Mouse (Mus musculus) adrenal gland (tissue): ENCODE measurements around the gene Dcpp2.
"Not testable (repeated sequence)": the region's sequence is repeated elsewhere in the genome, so short reads cannot be mapped to it uniquely, and the experiment has no call there.

Source experiments
- intact Hi-C: fragments of 180-260 bp; cut with DNase I; formaldehyde crosslinking; loops from one replicate; pipeline ENCODE4 v1.15.1; 2025
- long read RNA-seq, 2 experiments: library from polyadenylated mRNA; unstranded; transcript quantifications; one replicate each; pipeline ENCODE4 v2.0.0; 2020; ENCODE audit warnings: borderline replicate concordance in 1 of 2; ENCODE audit not compliant: insufficient replicate concordance in 1 of 2

Gene Dcpp2
- long read RNA-seq, experiment 1: 0 reads
- long read RNA-seq, experiment 2: 0 reads

DNA sequence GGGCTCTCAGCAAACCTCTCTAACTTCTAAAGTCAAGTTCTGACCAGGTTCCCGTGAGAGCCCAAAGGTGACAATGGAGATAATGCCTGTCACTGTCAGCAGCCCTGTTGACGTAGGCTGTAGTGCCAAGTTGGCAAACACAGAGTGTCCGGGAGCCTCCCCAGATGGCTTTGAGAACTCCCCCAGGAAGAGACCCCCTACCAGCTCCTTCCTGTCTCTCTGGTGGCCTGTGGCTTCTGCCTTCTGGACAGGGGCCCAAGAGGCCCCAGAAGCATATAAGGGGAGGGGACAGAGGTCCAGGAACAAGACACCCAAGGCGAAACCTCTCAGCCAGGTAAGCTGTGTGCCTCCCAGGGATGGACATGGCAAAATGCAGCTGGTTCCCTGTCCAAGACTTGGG, at the start of gene Dcpp2, which contains the start of gene Dcpp1:
TSS of gene Dcpp2 (plus strand) at position 305 of the 400 bp plus-strand sequence.
TSS of gene Dcpp1 (plus strand) at position 301 of the 400 bp plus-strand sequence.
- intact Hi-C loops: not testable (repeated sequence)

DNA sequence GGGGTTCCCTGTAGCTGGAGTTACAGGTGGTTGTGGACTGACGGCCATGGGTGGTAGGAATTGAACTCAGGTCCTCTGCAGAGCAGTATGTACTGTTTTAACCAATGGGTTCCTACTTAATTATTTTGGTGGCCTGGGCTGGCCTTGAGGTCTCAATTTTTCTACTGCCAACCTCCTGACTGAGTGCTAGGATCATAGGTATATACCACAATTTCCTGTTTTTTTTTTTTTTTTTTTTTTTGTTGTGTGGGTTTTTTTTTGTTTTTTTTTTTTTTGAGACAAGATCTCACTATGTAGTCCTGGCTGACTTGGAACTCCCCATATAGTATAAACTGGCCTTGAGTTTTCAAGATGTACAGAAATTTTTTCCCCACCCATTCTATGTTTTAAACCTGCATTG, 49.5 kb upstream of the Dcpp2 start:
- intact Hi-C loops: no loop called here

DNA sequence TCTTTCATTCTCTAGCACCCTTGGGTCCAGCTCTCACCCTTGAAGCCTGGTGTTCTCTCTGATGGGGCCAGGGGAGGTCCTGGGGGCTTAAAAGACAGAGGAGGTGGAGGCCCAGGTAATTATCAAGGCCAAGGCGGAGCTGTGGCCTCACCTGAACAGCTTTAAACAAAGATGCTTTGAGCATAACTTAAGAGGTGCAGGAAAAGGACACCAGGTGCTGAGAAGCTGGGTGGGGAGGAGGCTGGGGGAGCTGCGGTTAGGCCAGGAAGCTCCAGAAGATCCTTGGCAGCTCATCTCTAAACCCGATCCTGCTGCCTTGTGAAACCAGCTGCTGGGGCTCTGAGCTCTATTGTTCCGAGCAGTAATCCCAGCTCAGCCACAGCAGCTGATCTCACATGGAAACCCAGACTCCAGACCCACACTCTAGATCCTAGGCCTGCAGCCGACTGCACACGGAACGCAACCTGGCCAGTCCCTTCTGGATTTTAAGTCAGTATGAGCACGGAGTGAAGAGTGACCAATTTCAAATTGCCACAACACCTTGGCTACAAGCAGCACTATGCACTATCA, 44.6 kb upstream of the Dcpp2 start, which contains the start of gene Prss33:
TSS of gene Prss33 (minus strand) at position 51 of the 570 bp plus-strand sequence.
- intact Hi-C loops: no loop called here

DNA sequence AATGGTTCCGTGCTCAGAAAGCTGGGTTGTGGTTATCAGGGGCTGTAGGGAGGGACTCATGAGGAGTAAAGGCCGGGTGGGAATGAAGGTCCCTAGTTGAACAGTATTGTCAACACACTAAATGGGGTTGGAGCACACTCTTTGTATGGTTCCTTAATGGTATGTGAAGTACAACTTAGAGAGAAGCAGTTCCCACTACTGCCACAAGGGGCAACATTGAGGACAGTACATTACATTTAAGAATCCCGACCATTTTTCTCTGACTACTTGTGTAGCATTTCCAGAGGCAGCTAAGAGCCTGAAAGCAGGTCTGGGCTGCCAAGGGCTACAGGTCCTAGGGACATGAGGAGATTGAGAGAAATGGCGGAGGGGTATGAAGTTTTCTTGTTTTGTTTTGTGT, 39.5 kb upstream of the Dcpp2 start:
- intact Hi-C loops: loop anchor here (5.0 kb wide), 1 partner anchor 69 kb away; the partner anchor contains the start of gene Flywch1

DNA sequence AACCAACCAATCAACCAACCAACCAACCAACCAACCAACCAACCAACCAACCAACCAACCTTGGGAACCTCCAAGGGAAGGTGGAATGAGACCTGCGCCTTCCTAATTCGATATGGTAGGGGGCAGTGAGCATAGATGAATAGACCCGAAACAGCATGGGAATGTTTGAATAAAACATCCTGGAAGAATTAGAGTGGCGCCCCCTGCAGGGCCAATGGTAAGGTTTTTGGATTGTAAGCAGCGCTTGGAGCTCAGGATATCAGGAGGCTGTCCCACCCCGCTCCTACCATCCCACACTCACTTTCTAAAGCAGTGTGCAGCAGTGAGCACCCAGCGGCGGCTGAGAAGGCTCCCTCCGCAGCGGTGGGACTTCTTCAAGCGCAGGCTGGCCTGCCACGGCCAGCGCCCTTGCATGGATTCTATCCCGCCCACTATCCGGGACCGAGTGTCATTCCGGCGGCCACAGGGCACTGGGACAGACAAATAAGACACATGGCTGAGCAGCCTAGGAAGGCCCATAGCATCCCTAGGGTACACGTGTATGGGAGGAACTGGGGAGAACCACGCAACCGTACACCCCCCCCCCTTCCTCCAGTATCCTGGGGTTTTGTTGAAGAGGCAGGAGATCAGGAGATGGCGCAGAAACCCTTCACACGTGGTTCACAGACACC, 37.4 kb upstream of the Dcpp2 start:
- intact Hi-C loops: loop anchor here (5.0 kb wide), 1 partner anchor 71 kb away; the partner anchor contains the start of gene Flywch1

DNA sequence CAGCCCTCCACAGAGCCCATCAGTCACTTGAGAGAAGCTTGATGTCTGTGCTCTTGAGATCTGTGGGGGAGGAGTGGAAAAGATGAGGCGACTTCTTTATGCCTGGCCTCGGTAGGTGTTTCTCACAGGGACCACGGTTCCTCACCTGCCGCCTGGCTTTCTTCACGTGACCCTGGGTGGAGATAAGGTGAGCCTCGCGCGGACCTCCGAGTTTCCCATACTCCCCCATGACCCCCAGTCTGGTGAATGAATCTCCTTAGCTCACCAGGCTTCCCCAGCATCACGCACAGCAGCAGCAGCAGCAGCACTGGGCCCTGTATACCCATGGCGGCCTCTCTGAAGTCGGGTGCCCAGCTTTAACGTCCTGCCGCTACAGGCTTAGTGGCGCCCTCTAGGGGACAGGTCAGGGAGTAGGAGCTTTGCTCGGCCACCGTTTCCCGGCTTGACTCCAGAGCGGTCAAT, 36.8 kb upstream of the Dcpp2 start, which contains the start of the genes Prss32 and Prss41:
TSS of gene Prss32 (plus strand) at position 44 of the 462 bp plus-strand sequence.
TSS of gene Prss41 (minus strand) at position 361 of the 462 bp plus-strand sequence.
- intact Hi-C loops: loop anchor here (5.0 kb wide), 1 partner anchor 72 kb away; the partner anchor contains the start of gene Flywch1

DNA sequence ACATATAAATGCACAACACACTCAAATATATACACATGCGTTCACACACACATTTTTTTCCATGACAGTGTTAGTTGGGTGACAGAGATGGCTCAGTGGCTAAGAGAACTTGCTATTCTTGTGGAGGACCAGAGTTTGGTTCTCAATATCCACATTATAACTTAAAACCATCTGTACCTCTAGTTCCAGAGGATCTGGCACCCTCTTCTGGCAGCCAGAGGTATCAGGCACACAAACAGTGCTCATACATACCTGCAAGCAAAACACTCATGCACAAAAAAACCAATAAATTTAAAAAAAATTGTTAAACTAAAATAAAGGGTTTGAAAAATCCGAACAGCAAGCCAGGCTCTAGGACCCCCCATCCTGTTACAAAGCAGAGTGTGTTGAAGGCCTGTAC, 30.7 kb upstream of the Dcpp2 start:
- intact Hi-C loops: no loop called here

DNA sequence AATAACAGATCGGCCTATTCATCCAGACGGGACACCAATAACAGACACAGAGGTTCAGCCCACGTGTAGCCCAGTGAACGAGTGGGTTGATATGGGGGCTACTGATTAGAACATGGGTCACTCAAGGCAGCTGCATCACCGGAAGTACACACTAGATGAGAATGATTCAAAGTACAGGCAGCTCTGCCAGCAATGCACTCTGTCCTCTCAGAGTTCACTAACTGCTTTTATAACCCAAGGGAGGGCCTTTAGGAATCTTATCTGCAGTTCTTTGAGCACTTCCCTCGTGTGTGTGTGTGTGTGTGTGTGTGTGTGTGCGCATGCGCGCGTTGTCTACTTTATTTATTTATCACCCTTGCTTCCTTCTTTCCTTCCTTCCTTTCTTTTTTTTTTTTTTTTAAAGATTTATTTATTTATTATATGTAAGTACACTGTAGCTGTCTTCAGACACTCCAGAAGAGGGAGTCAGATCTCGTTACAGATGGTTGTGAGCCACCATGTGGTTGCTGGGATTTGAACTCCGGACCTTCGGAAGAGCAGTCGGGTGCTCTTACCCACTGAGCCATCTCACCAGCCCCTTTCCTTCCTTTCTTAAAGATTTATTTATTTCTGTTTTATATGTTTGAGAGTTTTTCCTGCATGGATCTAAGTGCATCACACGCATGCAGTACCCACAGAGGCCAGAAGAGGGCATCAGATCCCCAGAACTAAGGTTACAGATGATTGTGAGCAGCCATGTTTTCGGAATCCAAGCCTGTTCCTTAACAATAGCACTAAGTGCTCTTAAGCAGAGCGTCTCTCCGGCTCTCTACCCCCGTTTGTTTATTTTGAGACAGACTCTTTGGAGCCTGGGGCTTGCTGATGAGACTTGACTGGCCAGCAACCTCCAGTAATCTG, 29.6 kb upstream of the Dcpp2 start:
- intact Hi-C loops: no loop called here

GRCm38 (mm10) chr17:23853292-23853691, 27.4 kb upstream of the Dcpp2 start:
- intact Hi-C loops: loop anchor here (2.0 kb wide), 1 partner anchor 108 kb away; no protein-coding TSS in a partner anchor

- intact Hi-C loops: no loop called here
Measured at GRCm38 (mm10) chr17:23854229-23854765, 26.4 kb upstream of the Dcpp2 start.

GRCm38 (mm10) chr17:23857193-23857592, 23.5 kb upstream of the Dcpp2 start:
- intact Hi-C loops: no loop called here

- intact Hi-C loops: no loop called here
Measured at GRCm38 (mm10) chr17:23857913-23858312, 22.8 kb upstream of the Dcpp2 start.

DNA sequence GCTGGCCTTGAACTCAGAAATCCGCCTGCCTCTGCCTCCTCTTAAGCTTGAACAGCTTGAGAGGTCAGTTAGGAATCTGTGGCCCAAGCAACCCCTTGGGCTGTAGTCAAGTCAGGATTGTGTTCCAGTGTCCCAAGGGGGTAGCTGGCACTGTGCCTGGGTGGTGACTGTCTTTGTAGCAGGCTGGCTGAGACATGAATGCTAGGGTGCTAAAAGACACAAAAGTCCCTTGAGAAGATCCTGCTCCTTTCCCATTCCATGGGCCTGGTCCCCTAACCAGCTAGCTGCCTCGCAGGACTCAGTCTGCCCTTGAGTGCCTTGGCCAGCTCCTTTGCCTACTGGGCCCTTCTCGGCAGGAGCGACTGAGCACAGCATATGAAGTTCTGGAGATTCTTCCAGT, 17.8 kb upstream of the Dcpp2 start:
- intact Hi-C loops: no loop called here

GRCm38 (mm10) chr17:23867756-23868155, 12.9 kb upstream of the Dcpp2 start, which contains the start of gene Prss21:
TSS of gene Prss21 (plus strand) at chr17:23868056.
- intact Hi-C loops: no loop called here

- intact Hi-C loops: no loop called here
Measured at GRCm38 (mm10) chr17:23868513-23868912, 12.2 kb upstream of the Dcpp2 start.

- intact Hi-C loops: loop anchor here (2.0 kb wide), 1 partner anchor 87 kb away; no protein-coding TSS in a partner anchor
Measured at GRCm38 (mm10) chr17:23873884-23874856, 6.5 kb upstream of the Dcpp2 start.

DNA sequence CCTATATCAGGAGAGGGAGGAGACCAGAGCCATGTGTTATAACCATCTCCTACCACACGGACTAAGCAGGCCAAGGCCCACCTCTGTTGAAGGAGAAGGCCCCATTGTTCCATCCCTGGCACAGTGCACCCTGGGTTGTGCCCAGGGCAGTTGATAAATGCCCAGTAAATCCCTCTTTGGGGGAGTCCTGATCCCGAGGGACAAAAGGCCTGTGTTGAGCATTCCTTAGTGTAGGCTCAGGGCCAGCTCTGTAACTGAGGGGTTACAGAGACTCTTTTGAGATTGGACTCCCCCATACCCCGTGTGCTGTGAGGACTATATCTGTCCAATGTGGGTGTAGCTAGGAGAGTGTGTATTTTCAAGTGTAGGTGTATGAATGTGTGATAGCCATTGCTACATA, 3.9 kb upstream of the Dcpp2 start:
- intact Hi-C loops: no loop called here

DNA sequence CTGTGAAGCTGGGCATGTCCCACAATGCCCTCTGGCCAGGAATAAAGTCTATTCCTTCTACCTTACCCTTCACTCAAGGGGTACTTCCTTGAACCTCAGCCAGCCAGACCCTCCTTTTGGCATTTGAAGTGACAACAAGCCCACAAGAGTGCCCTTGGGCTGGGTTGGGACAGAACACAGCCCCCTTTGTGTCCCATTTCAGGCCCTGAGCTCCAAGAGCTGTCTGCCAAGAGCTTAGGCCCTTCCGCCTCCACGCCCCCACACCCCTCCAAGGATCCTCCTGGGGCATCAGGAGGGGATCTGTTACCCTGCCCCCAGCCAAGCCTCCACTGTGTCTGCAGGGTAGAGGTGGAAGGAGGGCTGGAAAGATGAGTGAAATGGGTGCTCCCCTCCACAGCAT, 3.5 kb upstream of the Dcpp2 start:
- intact Hi-C loops: no loop called here

- intact Hi-C loops: not testable (repeated sequence)
Measured at GRCm38 (mm10) chr17:23917158-23917557, 36.5 kb downstream of the Dcpp2 start, which contains the start of gene Dcpp3. TSS of gene Dcpp3 (plus strand) at chr17:23917458.
